Mouse (Mus musculus): ENCODE results near the gene Fstl1.

The Fstl1 gene

DNA sequence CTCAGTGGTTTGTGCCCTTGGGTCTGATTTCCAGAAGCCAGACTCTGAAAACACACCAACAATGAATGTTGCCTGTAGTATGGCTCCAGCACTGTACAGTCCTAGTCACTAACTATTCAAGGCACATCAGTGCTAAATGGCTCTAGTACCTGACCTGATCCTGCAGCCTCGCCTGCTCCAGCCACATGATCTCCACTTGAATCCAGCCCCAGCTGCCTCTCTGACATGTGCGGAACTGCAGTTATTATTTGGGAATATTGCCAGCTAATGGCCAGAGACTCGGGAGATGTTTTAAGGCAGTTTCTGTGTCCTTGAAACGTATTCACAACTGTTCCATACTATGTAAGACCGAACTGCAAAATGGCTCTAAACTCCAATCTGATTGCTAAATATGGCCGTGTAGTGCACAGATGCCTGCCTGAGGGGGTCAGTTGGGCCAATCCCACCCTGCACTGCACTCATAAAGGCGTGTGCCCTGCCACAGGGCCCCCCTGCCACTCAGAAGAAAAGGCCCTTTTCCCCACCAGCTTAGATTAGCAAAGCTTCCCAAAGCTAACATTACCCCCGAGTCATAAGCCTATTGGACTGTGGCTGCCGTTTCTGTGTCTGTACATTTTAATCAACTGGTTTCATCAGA, 11.0 kb downstream of the Fstl1 start:
- no peak for DNase-seq (ENCODE audit: low spot score in 2 of 2)

DNA sequence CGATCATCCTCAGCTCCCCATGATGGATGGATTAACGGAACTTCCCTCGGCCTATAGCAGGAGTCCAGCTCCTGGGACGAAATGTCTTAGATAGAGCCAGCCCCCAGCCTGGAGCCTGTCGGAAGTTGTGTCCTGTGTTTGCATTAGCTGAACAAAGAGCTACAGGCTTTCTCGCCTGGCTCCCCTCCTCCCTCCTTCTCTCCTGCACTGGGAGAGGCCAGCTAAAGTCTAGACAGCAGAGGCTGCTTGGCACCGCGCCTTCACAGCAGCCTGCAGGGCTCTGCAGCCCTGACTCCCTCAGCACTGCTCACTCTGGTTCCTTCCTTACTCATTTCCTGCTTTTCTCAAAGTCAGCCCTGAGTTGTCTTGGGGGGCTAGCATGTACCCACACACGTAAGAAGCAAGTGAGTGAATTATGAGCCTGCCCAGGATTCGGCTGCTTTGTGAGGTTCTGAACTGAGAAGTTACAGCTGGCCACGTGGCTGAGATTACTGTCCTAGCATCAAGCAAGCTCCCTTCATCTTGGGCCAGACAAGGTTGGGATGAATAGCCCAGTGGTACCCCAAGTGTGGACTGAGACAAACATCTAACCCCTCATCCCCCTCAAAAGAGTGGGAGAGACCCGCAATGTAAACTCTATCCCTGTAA, 11.8 kb downstream of the Fstl1 start:
- peak in 1 of 2 experiments; percentile 48 for DNase-seq (ENCODE audit: low spot score in 2 of 2)

DNA sequence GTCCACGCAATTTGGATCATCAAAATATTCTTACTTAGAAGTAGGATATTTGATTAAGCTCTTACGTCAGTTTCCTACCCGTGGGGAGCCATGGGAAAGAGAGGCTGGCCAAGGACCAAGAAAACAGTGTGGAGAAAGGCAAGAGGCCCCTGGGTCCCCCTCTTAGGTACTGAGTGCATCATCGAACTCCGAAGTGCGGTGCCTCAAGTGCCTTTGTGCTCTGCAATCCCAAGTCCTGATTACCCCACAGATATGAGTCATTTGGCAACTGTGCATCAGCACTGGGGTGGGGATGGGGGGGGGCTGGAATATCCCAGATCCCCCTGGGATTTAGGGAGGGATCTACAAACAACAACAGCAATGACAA, 12.3 kb downstream of the Fstl1 start:
- DNase-seq (ENCODE audit: low spot score in 2 of 2), result no peak

DNA sequence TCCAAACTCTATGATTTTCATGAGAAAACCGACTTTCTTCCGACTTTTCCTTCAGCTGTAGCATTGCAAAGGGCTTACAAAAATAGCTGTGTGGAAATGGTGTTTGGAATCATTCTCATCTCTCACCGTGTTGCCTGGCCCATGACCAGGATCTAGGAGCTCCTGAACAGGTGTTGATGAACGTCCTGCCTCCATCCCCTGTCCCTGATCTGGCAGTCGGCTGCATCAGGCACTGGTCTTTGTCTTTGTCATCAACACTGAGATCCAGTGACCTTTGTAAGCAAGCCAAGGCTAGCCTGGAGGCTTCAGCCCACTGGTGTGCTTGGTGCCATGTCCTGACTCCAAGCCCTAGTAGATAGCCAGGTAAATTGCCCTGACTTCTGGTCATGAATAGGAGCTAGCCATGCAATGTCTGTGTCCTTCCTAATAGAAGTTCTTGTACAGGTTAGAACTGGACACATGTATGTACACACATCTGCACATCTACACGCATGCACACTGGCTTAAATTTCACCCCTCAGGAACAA, 12.8 kb downstream of the Fstl1 start:
- no peak for DNase-seq (ENCODE audit: low spot score in 2 of 2)

DNA sequence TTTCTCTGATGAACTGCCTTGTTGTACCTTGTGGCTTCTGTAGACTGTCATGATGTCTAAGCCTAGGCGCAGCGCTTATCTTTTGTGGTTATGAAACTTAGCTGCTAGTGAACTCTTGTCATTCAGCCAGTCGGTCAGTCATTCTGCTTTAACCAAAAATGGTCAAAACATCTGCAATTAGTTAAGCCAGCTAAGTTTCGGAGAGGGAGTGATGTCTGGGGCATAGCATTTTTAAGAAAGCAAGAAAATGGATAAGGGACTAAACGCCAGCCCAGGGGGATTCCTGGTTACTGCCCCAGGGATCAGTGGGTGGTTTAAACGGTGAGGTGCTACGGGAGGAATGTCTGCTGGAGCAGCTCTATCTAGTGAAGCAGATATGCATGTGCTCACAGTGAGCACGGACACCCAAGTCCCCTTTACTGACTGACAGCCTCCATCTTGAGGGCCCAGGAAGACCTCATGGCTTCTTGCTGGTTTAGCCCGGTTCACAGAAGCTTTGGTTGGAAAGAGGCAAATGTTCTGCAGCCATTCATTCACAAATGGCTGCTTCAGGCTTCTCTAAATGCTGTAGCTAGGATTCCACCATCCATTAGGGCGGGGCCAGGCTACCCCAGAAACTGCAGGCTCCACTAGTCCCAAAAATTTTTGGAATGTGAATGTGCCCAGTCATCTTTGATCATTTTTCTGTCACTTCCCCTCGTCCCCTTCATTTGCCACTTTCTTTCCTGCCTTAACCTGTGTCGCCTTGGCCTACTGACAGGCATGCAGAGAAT, 13.5 kb downstream of the Fstl1 start:
- DNase-seq (ENCODE audit: low spot score in 2 of 2), result no peak

DNA sequence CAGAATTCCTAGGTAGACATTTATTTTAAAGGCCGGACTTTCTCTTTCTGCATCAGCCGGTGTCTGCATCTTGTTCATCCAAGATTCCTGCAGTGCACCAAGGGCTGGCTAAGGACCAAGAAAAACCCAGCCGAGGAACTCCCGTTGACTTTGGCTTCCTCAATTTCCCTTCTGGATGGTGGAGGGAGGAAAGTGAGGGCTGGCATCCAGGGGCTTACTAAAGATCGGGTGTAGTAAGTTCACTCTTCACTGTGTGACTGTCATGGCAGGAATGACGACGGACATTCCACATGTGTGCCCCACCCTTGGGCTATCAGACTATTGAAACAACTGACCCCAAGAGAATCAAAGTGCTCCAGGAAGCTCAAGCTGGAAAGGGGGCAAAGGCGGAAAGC, 14.1 kb downstream of the Fstl1 start:
- DNase-seq (ENCODE audit: low spot score in 2 of 2), result no peak

DNA sequence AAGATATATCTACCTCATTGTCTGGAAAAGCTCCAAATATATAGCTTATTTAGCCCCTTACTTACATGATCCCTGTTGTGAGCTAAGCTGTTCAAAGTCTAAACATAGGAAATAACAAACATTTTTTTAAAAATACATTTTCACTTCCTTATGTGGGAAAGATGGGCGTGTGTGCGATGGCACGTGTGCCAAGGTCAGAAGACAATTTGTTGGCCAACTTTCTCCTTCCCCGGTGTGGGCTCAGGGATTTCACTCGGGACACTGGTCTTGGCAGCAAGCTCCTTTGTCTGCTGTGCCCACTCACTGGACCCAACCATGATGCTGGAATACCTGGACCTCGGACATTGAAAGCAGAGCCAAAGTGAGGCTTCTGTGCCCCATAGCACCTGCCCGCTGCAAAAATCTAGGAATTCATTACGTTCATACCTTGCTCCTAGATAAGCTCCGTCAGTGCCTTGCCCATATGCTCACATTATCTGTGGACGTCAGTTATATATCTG, 19.0 kb downstream of the Fstl1 start:
- DNase-seq (ENCODE audit: low spot score in 2 of 2), result no peak

DNA sequence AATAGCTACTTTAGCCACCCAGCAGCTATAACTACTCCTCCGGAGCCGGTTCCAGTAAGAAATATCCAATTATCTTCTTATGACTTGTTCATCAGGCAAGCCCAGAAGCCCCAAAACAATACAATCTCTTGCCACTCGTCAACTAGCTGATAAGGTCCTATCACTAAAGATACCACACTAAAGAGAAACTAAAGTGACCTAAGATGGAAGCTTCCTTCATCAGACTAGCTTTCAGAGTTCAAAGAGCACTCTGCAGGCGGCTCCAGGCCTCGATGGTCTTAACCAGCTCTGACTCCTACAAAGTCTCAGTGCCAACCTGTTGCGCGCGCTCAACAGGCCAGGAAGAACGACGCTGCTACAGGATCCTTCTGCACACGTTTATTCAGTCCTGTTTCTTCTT, 19.6 kb downstream of the Fstl1 start:
- DNase-seq (ENCODE audit: low spot score in 2 of 2), result no peak

DNA sequence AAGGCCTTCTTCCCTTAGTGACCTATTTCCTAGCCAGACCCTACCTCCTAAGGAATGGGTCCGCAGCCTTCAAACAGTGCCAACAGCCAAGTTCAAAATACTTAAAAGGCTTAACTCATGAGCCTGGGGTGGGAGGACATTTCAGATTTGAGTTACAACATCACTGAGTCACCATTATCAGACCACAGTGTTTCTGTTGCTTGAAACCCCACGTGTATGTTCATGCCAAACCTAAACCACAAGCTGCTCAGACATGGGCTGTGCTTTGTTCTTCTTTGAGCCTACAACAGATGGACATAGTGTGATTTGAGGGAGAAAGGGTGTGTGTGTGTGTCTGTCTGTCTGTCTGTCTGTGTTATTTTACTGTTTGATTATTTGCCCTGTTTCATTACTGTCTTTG, 24.4 kb downstream of the Fstl1 start:
- DNase-seq (ENCODE audit: low spot score in 2 of 2), result no peak

DNA sequence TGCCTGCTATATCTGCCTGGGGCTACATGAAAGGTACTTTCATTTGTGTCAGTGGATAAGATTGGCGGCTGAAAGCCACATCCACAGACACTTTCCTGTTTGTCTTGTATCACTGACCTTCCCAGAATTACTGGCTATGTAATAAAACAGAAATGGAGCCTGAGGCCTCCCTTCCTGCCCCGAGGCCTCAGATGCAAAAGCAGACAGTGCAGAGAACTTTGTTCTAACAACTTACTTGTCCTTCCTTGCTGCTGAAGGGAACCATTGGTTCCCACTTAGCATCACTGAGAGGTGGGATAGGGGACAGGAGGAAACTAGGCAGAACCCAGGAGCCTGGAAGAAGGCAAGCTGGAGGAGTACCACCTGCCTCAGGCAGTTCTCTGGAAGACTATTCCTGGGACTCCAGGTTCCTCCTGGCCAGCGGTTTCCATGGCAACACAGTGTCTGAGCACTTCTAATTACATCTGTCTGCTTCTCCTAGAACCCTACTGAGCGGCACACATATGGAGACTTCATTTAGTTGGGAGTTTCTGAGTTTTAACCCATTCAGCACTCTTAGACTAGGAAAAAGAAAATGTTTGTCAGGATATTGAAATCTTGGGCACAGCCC, 26.1 kb downstream of the Fstl1 start:
- no peak for DNase-seq (ENCODE audit: low spot score in 2 of 2)

DNA sequence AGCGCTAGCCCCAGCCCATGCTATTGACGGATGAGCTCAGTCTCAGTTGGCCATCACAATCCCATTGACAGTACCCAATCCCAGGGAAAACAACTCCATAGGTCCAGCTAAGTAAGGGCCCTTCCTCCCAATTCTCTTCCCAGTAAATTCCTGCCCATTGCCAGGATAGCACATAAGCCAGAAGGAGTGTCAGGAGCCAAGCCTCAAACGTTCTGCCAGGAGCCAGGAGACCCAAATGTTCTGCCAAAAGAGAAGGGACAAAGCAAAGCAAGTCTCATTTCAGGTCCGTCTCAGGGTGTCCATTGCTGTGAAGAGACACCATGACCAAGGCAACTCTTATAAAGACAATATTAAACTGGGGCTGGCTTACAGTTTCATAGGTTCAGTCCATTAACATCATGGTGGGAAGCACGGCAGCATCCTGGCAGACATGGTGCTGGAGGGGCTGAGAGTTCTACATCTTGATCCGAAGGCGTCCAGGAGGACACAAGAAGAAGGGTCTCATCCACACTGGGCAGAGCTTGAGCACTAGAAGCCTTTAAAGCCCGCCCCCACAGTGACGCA, 26.8 kb downstream of the Fstl1 start:
- DNase-seq (ENCODE audit: low spot score in 2 of 2), result no peak

DNA sequence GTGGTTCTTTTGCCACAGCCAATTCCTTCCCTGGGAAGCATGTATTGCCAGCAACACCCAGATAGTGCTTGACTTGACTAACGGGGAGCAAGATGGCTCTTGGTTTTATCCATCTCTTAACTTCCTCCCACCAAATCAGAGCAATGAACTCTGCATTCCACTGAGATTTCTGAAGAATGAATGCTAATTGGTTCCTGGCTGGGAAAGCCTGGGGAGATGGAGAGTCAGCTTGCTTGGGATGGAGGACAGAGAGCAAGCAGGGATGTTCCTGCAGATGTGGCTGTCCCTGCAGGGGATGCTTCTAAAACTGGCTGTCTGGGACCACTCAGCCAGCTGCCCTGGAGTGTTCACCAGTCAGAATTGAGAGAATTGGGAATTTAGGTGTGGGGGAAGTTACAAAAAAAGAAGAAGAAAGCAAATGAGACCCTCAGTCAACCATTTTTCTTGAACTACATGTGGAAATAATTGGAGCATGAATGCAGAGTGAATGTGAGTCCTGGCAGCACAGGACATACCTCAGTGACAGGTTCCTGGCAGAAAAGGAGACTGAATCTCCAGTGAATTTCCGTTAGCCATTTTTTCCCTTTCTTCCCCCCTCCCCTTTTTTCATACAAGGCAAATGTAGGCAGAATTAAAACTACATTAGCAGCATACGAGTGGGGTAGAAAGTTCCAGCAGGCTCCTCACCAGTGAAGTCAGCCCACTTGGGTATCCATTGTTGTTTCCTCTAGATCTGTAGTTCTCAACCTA, 29.2 kb downstream of the Fstl1 start:
- no peak for DNase-seq (ENCODE audit: low spot score in 2 of 2)

DNA sequence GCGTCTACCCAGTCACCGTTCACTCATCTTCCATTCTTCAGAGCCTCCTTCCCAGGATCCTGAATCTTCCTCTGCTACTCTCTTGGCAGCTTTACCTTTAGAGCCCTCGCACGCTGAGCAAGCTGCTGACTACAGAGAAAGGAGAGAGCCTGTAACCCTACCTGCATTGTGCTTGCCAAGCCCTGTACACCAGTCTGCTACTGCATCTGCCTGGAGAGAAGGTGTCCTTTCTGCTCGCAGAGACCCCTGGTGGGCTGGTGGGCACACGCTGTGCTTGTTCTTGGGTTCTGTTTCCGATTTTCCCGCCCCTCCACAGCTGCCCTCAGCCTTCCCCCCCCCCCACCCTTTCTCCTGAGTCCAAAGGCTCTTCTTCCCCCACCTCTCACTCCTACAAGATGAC, 30.6 kb downstream of the Fstl1 start:
- no peak for DNase-seq (ENCODE audit: low spot score in 2 of 2)

DNA sequence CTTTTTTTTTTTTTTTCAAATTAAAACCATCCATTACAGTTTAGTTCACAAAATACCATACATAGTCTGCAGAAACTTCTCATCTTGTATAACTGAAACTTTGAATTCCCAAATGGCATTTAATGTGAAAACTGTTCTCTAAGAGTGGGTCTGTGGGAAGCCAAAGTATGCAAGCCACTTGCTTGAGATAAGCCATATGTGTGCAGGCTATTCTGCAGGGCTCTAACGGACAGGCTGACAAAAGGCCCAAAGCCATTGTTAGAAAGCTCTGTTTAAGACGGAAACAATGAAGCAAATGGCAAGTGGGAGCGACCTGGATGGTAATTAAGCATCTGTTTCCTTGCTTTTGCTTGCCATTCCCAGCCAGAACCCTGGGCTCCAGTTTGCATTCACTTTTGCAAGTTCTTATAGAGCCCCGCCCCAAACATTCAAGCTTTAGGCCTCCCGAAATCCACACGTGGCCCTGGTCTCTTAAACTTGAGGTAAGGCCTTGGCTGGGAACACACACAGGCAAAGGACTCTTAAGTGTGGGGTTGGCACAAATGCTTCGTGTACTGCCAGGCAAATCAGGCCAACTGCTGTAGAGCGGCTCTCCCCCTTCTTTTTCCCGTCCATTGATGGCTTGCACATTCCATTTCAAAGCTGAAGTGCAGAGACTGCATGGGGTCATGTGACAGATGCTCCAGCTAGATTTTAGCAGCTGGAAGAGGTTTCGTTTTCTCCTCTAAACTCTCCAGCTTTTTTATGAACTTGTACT, 32.4 kb downstream of the Fstl1 start:
- no peak for DNase-seq (ENCODE audit: low spot score in 2 of 2)

DNA sequence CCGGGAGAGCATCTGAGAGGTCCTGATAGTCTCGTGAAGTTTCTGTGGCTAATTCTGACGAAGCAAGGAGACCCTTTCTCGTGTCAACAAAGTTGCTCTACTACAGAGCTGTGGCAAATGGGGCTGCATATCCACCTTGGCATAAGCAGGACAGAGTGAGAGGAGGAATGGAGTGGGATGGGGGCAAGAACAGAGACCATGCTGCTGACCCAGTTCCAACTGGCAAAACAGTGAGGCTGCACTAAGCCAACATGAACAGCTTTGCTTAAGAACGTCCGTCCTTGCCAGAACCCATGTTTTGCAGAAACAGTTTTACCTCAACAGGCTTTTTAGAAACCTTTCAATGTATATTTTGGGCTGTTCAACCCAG, 32.9 kb downstream of the Fstl1 start:
- no peak for DNase-seq (ENCODE audit: low spot score in 2 of 2)

DNA sequence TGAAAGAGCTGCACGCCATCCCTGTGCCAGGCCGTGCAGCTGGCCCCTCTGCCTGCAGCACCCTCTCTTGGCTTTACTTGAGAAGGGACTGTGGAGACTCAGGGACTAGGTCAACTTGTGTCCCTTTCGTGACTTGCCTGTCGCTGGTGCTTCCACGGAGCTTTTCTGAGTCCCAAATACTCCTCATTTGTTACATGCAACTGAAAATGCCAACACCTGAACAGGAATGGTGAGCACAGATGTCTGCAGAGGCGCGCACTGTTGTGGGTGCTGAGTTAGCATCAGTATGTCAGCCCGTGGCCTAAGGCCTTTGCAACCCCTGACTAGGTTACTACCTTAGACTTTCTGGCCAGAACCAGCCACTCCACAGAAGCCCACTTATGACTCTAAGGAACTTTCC, 35.2 kb downstream of the Fstl1 start:
- no peak for DNase-seq (ENCODE audit: low spot score in 2 of 2)

DNA sequence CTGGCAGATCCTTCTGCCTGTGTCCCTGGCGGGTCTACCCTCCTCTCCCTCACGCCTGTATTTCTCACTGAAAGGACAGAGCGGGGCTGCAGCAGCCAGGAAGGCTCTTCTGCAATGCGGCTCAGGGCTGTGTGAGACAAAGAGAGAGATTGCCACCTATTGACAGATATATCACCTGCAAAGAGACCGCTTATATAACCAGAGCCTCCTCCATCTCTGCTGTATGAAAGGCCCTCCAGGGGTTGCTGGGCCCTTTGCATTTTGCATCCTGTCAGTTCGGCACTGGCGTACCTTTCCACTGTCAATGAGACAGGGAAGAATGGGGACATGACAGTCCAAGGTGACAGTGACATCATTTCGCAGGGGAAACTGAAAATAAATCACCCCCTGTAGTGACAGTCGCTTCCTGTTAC, 35.8 kb downstream of the Fstl1 start:
- peak in 1 of 2 experiments; percentile 41 for DNase-seq (ENCODE audit: low spot score in 2 of 2)

DNA sequence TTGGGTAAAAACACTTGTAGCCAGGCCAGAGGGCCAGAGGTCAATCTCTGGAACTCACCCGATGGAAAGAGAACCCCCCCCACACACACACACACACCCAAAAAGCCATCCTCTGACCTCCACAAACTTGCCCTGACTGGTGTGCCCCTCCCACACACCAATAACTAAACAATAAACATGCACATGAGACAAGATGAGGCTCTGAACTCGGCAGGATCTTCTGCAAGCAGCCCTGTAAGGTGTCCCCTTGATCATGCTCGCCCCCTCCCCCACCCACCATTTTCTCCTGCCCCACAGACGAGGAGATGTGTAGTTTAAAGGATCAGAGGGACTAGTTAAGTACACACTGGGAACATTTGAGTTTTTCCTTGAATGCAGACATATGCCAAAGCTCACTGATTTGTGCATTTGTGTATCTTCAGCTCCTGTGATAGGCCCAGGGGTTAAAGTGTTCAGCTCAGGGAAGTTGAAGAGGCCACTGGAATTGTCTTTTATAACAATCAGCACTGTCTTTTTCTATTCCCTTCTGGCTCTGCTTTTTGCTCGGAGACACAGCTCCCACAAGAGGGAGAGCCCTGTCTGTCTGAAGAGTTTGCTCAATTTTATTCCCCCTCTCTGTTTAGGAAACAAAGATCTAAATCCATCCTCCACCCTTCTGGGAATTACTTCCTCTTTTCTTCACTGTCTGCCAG, 37.2 kb downstream of the Fstl1 start:
- no peak for DNase-seq (ENCODE audit: low spot score in 2 of 2)

DNA sequence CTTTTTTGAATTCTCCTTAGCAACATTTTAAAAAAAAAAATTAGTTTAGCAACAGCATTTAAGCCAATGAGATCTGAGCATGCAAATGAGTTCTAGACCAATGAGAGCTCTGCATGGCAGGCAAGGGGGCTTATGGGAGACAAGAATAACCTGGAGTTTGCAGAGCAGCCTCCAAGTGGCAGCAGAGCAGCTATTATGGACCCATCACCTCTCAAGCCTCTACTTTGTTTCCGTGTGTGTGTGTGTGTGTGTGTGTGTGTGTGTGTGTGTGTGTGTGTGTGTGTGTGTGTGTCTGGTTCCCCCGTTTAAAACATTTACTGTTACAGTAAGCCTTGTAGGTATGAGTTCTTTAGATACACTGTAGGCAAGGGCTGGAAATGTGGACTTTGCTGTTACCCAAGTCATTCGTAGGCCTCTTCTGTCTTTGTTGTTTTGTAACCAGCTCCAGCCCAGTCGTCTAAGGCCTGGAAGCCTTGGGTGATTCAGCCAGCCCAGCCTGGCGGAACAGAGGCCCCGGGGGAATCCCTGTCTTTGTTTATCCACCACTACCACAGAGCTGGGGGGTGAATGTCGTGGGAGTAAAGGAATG, 37.8 kb downstream of the Fstl1 start:
- DNase-seq (ENCODE audit: low spot score in 2 of 2), result peak; percentile 72 to 89

DNA sequence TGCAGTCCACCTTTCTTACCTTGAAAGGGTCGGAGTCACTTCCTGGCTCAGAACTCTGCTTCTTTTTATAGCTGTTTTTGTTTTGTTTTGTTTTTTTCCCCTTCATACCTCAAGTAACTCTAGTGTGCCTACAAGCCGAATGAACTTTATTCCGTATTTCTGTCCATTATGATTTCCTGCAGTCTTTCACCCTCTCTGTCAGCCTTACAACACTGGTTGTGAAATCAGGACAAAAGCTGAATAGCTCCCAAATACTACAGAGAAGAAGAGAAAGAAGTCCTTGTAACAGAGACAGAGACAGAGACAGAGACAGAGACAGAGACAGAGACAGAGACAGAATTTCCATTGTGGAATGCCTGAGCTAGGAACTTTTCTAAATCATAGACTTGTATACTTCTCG, 41.3 kb downstream of the Fstl1 start:
- DNase-seq (ENCODE audit: low spot score in 2 of 2), result no peak
